Mouse (Mus musculus): ENCODE measurements at regions not wholly inside any gene's neighbourhood (a gene's known extent, or its start where the extent isn't known, plus 50 kb on each side); places are given as distances from the start of the nearest gene placed in this dataset.

- TF ChIP-seq POLR2A (IDR thresholded peaks at IDR 0.05; ENCODE audit: insufficient read depth, low read depth, low read length) (no peak), CTCF (IDR thresholded peaks at IDR 0.05; ENCODE audit: insufficient read depth, low read depth, low read length) (no peak)
Observed at GRCm38 (mm10) chr7:138457964-138458363, 60.4 kb upstream of the Tcerg1l start.
